In genomic region chr14:104410292-104410691, GRCm38 (mm10) we compare ENCODE assay signal across 22 mouse cellular contexts. TPM values are rescaled to one million over a fixed set of nuclear protein-coding genes. Genes with fewer than 3 reads are reported as not detected.
"Had no signal": no experiment of that assay in that cellular context is flagged by ENCODE, and none has a peak within 500 bp of the region (broad histone marks: within the 10 kb centered on the region; RNA-seq: fewer than 3 reads in every experiment).

No protein-coding gene starts in this region.

- ATAC-seq: intestine, postnatal 0 days; midbrain, embryonic 13.5 days had no signal

- H3K4me2 ChIP-seq: kidney, embryonic 15.5 days; liver, embryonic 13.5 days; midbrain, embryonic 13.5 days; stomach, embryonic 15.5 days had no signal

- H3K4me3 ChIP-seq: kidney, embryonic 15.5 days; layer of hippocampus, adult 2 months; liver, embryonic 13.5 days; midbrain, embryonic 10.5 days; midbrain, embryonic 13.5 days; stomach, embryonic 15.5 days had no signal

- H3K27ac ChIP-seq: kidney, embryonic 15.5 days; layer of hippocampus, adult 2 months; liver, embryonic 13.5 days; macrophage; midbrain, embryonic 10.5 days; midbrain, embryonic 13.5 days; stomach, embryonic 15.5 days had no signal

- H3K27me3 ChIP-seq: kidney, embryonic 15.5 days; liver, embryonic 13.5 days; midbrain, embryonic 13.5 days; stomach, embryonic 15.5 days had no signal

- H3K36me3 ChIP-seq: kidney, embryonic 15.5 days; liver, embryonic 13.5 days; midbrain, embryonic 10.5 days; midbrain, embryonic 13.5 days; stomach, embryonic 15.5 days had no signal

- H3K9me3 ChIP-seq: kidney, embryonic 15.5 days; liver, embryonic 13.5 days; midbrain, embryonic 10.5 days; midbrain, embryonic 13.5 days; stomach, embryonic 15.5 days had no signal

- DNase-seq: kidney, adult 8-10 months; kidney, postnatal 14 days; layer of hippocampus, adult 9-11 months; liver, embryonic 13.5 days; lung, adult 2 months; retina, postnatal 1 day; right cerebral cortex, postnatal 25 days; spleen, adult 18-20 months; thymus, postnatal 25 days had no signal

- H3K9ac ChIP-seq: kidney, embryonic 15.5 days; liver, embryonic 13.5 days; midbrain, embryonic 13.5 days; stomach, embryonic 15.5 days had no signal

- H3K4me1 ChIP-seq: kidney, embryonic 15.5 days; liver, embryonic 13.5 days; midbrain, embryonic 10.5 days; midbrain, embryonic 13.5 days; stomach, embryonic 15.5 days had no signal

RNA-seq across cellular contexts. Expression of gene Pou4f1, which starts 57.5 kb away (rescaled TPM):
- total RNA-seq: layer of hippocampus, adult 2 months; left cerebral cortex, adult 18-20 months; left cerebral cortex, postnatal 36 days; liver, adult 2 months; megakaryocyte, adult 5-6 weeks; neutrophil, adult 5-6 weeks had no signal
- polyA plus RNA-seq: liver, adult 2 months; liver, embryonic 16.5 days; macrophage had no signal
